Mouse (Mus musculus) kidney, postnatal 0 days (tissue): ENCODE measurements around the gene Efcab12. TPM values are rescaled to one million over a fixed set of nuclear protein-coding genes. Genes with fewer than 3 reads are reported as not detected.

Experiments used
- ATAC-seq: fragments of 200-750 bp; cut with Nextera tagmentation; replicated peaks from 2 replicates; pipeline ENCODE4 v1.8.0; 2017; ENCODE audit warnings: low read depth, moderate number of reproducible peaks, moderate TSS enrichment, moderate library complexity; ENCODE audit not compliant: low FRiP score
- DNase-seq: peaks from one replicate; pipeline ENCODE4 v3.0.0-alpha.2; 2016; ENCODE audit warnings: low spot score
- H3K27ac ChIP-seq: fragments of 300-500 bp; sonication (generic); 2 replicates; pipeline ENCODE4 v1.5.1; 2014; ENCODE audit warnings: mild to moderate bottlenecking
- H3K27me3 ChIP-seq: fragments of 300-500 bp; sonication (generic); 2 replicates; pipeline ENCODE4 v1.6.1; 2014; ENCODE audit warnings: low read length, mixed read lengths; ENCODE audit not compliant: insufficient read depth
- H3K36me3 ChIP-seq: fragments of 300-500 bp; sonication (generic); 2 replicates; pipeline ENCODE4 v1.6.1; 2014; ENCODE audit warnings: low read length, mixed read lengths; ENCODE audit not compliant: insufficient read depth
- H3K4me1 ChIP-seq: fragments of 300-500 bp; sonication (generic); replicated peaks from 2 replicates; pipeline ENCODE4 v1.6.1; 2014; ENCODE audit warnings: antibody characterized with exemption, low read length, mixed read lengths; ENCODE audit not compliant: insufficient read depth
- H3K4me2 ChIP-seq: fragments of 300-500 bp; sonication (generic); 2 replicates; pipeline ENCODE4 v1.6.1; 2014; ENCODE audit warnings: mild to moderate bottlenecking, low read length, moderate library complexity, mixed read lengths
- H3K4me3 ChIP-seq: fragments of 300-500 bp; sonication (generic); replicated peaks from 2 replicates; pipeline ENCODE4 v1.5.1; 2014; ENCODE audit warnings: low read depth, low read length
- H3K9ac ChIP-seq: fragments of 300-500 bp; sonication (generic); 2 replicates; pipeline ENCODE4 v1.6.1; 2014; ENCODE audit warnings: low read depth, low read length
- H3K9me3 ChIP-seq: fragments of 300-500 bp; sonication (generic); replicated peaks from 2 replicates; pipeline ENCODE4 v1.6.1; 2016; ENCODE audit warnings: low read length, inconsistent platforms, mixed read lengths
- CTCF ChIP-seq: IDR thresholded peaks from 2 replicates; pipeline ENCODE4 v1.5.1; 2016; ENCODE audit warnings: antibody characterized with exemption, low read depth, mild to moderate bottlenecking, moderate library complexity
- WGBS: fragments of 180-500 bp; shearing (Covaris S2); extraction: QIAGEN DNeasy Blood & Tissue Kit; methylation state at CpG from one replicate; pipeline ENCODE4 v1.1.7; 2014; 5-methylcytosine and 5-hydroxymethylcytosine counted together
- polyA plus RNA-seq: library from polyadenylated mRNA; unstranded; fragments of >200 nt; fragmentation: Nextera tagmentation; extraction: Ambion mirVana; gene quantifications from 2 replicates; pipeline ENCODE4 v1.2.1, GENCODE M21; 2015

The Efcab12 gene
- polyA plus RNA-seq, 1 experiment from 2014 or later: 3.0 TPM

DNA sequence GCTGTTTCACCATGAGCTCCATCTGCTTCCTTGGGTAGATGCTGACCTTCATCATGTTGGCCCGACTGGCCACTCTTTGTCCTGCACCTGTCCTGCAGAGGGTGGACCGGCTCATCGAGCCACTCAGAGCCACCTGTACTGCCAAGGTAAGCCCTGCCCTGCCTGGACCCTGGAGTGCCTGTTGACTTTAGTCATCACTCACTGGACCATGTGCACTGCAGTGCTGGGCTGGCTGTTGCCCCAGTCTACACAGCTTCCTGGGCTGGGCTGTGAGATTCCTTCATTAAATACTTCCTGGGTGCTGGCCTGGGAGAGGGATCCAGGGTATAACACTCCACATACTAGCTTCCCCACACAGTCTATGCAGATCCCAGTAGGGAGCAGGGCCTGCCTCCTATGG is 36.4 kb downstream of the Efcab12 start:
- no peak for DNase-seq
- H3K9me3 ChIP-seq: no peaks in the 10 kb centered on the region
- H3K4me1 ChIP-seq: peaks cover 10% of the 10 kb centered on the region
- no peaks in the 10 kb centered on the region for H3K27me3 ChIP-seq
- H3K27ac ChIP-seq: no peak overlapping the region
- H3K4me2 ChIP-seq: no peak overlapping the region
- peaks cover 52% of the 10 kb centered on the region for H3K36me3 ChIP-seq
- ATAC-seq: no peak
- no peak overlapping the region for H3K9ac ChIP-seq
- no peak for TF ChIP-seq CTCF
- 90% methylated on average over 3 of the region's 3 CpGs for WGBS
- H3K4me3 ChIP-seq: no peak overlapping the region

DNA sequence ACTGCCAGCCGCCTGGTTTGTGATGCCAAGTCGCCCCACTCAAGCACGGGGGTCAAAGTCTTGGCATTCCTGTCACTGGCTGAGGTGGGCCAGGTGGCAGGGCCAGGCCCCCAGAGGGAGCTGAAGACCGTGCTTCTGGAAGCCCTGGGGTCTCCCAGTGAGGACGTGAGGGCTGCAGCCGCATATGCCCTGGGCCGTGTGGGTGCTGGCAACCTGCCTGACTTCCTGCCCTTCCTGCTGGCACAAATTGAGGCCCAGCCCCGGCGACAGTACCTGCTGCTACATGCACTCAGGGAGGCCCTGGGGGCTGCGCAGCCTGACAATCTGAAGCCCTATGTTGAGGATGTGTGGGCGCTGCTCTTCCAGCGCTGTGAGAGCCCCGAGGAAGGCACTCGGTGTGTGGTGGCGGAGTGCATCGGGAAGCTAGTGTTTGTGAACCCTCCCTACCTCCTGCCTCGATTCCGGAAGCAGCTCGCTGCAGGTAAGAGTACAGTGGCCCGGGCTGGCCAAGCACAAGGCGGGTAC is 45.5 kb downstream of the Efcab12 start:
- WGBS: 82% methylated on average over 21 of the region's 21 CpGs
- TF ChIP-seq CTCF: no peak
- H3K4me1 ChIP-seq: 0 out of 2 replicates have a peak, but pooled peaks cover 3% of the 10 kb centered on the region
- 0 out of 2 replicates have a peak, but pooled peaks have one; percentile 30 for ATAC-seq
- peak overlapping the region; percentile 57; the same call in 1 of the 2 replicates for H3K27ac ChIP-seq
- no peak overlapping the region for H3K4me2 ChIP-seq
- H3K4me3 ChIP-seq: no peak overlapping the region
- no peaks in the 10 kb centered on the region for H3K27me3 ChIP-seq
- no peak for DNase-seq
- no peaks in the 10 kb centered on the region for H3K9me3 ChIP-seq
- H3K36me3 ChIP-seq: peaks cover 71% of the 10 kb centered on the region
- no peak overlapping the region for H3K9ac ChIP-seq

DNA sequence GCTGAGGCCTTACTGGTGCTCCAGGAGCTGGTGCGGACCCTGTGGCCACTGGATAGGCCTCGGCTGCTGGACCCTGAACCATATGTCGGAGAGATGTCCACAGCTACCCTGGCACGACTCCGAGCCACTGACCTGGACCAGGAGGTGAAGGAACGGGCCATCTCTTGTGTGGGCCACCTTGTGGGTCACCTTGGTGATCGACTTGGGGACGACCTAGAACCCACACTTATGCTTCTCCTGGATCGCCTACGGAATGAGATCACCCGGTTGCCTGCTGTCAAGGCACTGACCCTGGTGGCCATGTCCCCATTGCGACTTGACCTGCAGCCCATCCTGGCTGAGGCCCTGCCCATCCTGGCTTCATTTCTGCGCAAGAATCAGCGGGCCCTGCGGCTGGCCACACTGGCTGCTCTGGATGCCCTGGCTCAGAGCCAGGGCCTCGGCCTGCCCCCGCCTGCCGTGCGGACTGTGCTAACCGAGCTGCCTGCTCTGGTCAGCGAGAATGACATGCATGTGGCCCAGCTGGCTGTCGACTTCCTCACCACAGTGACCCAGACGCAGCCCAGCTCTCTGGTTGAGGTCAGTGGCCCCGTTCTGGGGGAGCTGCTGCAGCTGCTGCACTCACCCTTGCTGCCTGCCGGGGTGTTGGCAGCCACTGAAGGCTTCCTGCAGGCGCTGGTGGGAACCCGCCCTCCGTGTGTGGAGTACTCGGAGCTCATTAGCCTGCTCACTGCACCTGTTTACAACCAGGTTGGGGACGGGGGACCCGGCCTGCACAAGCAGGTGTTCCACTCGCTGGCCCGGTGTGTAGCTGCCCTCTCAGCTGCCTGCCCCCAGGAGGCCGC is 46.1 kb downstream of the Efcab12 start:
- no peak overlapping the region for H3K9ac ChIP-seq
- TF ChIP-seq CTCF: no peak
- H3K9me3 ChIP-seq: no peaks in the 10 kb centered on the region
- 0 out of 2 replicates have a peak, but pooled peaks cover 3% of the 10 kb centered on the region for H3K4me1 ChIP-seq
- H3K4me3 ChIP-seq: no peak overlapping the region
- H3K27ac ChIP-seq: peak overlapping the region; percentile 57
- H3K27me3 ChIP-seq: no peaks in the 10 kb centered on the region
- peaks cover 75% of the 10 kb centered on the region for H3K36me3 ChIP-seq
- no peak overlapping the region for H3K4me2 ChIP-seq
- ATAC-seq (peak; percentile 60; the same call in 1 of the 2 replicates), DNase-seq (peak; percentile 60)
- WGBS: 60% methylated on average over 34 of the region's 34 CpGs

DNA sequence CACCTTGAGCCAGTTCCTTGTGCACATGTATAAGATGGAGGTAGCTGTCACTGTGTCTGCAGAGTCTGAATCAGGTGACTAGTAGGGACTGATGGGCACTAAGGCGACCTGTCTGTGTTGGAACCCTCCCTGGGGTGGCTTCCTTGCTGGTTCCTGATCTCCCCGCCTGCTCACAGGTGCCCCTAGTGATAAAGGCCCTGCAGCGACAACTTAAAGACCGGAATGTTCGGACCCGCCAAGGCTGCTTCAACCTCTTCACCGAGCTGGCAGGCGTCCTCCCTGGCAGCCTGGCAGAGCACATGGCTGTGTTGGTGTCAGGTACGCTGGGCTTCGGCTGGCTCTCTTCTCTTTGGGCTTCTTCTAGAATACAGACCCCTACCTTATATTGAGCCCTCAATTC is 47.2 kb downstream of the Efcab12 start:
- H3K4me3 ChIP-seq: no peak overlapping the region
- H3K9me3 ChIP-seq: no peaks in the 10 kb centered on the region
- H3K27me3 ChIP-seq: no peaks in the 10 kb centered on the region
- no peak overlapping the region for H3K27ac ChIP-seq
- no peak overlapping the region for H3K9ac ChIP-seq
- H3K4me2 ChIP-seq: no peak overlapping the region
- 0 out of 2 replicates have a peak, but pooled peaks cover 3% of the 10 kb centered on the region for H3K4me1 ChIP-seq
- WGBS: 91% methylated on average over 10 of the region's 10 CpGs
- DNase-seq (no peak), ATAC-seq (no peak)
- peaks cover 76% of the 10 kb centered on the region for H3K36me3 ChIP-seq
- no peak for TF ChIP-seq CTCF

DNA sequence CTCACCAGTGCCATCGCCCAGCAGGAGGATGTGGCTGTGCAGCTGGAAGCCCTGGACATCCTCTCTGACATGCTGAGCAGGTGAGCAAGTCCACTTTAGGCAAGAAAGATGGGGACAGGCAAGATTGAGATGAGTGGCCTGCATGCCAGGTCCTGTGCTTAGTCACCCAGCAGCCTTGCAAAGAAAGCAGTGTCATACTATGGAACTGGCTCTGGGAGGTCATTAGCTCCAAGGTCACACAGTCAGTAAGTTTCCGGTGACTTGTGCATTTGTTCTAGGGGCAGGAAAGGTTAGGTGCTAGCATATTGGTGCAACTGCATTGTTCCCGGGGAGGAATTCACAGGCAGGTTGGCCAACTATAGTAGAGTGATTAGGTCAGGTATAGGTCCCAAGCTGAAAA is 55.4 kb downstream of the Efcab12 start:
- DNase-seq (no peak), ATAC-seq (no peak)
- no peak overlapping the region for H3K27ac ChIP-seq
- H3K9me3 ChIP-seq: no peaks in the 10 kb centered on the region
- H3K36me3 ChIP-seq: peaks cover 55% of the 10 kb centered on the region
- no peak overlapping the region for H3K4me3 ChIP-seq
- no peak overlapping the region for H3K4me2 ChIP-seq
- WGBS: 85% methylated on average over 3 of the region's 3 CpGs
- no peak for TF ChIP-seq CTCF
- no peak overlapping the region for H3K9ac ChIP-seq
- H3K27me3 ChIP-seq: no peaks in the 10 kb centered on the region
- no peaks in the 10 kb centered on the region for H3K4me1 ChIP-seq

DNA sequence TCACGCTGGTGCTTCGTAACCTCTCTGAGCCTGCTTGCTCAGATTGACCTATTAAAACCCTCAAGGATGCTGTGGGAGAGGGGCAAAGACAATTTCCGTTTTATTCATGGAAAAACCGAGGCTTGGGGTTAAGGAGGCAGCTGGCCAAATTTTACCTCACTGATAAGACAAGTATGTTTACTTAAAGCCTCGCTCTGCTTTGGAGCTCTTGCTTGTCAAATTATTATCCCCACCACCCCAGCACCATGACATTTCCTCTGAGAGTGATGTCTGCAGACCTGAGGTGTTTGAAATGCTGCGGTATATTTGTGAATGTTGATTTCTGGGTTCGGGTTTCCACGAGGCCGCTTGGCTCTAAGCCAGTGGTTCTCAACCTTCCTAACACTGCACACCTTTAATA is 61.8 kb downstream of the Efcab12 start:
- TF ChIP-seq CTCF: no peak
- H3K4me1 ChIP-seq: peaks cover 18% of the 10 kb centered on the region; the same call in 1 of the 2 replicates
- peak overlapping the region; percentile 63; the same call in 1 of the 2 replicates for H3K4me2 ChIP-seq
- DNase-seq (no peak), ATAC-seq (no peak)
- no peak overlapping the region for H3K4me3 ChIP-seq
- H3K27me3 ChIP-seq: no peaks in the 10 kb centered on the region
- peaks cover 8% of the 10 kb centered on the region; the same call in 1 of the 2 replicates for H3K36me3 ChIP-seq
- H3K27ac ChIP-seq: no peak overlapping the region
- no peaks in the 10 kb centered on the region for H3K9me3 ChIP-seq
- WGBS: 39% methylated on average over 9 of the region's 9 CpGs
- H3K9ac ChIP-seq: 0 out of 2 replicates have a peak overlapping the region, but pooled peaks have one; percentile 29
